Mouse (Mus musculus): ENCODE measurements around the gene Bmp10.
"Not testable (repeated sequence)": the region's sequence is repeated elsewhere in the genome, so short reads cannot be mapped to it uniquely, and the experiment has no call there.

Bmp10 gene

GRCm38 (mm10) chr6:87449534-87449933 is 20.7 kb downstream of the Bmp10 start:
- no peak for DNase-seq

DNA sequence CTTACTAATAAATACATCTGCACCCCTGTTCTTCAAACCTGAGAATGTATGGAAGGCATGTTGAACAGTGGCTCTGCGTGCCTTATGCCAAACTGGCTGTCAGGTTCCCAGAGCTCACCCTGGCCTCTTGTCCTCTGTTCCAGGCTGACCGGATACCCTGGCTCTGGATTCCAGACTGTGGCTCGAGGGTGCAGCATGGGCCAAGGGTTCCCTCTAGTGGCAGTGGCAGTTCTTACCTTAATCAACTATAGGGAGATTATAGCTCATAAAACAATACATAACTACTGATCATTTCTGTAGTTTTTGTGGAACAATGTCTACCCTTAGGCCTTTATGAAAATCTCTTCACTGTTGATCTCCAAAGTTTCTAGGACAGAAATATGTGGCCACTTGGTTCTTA is 22.2 kb downstream of the Bmp10 start:
- DNase-seq = peak; percentile 30

- DNase-seq = no peak
Measured at GRCm38 (mm10) chr6:87451771-87452170, 23.0 kb downstream of the Bmp10 start.

GRCm38 (mm10) chr6:87455507-87455906 is 26.7 kb downstream of the Bmp10 start:
- no peak for DNase-seq

- DNase-seq = peak; percentile 69
Measured at GRCm38 (mm10) chr6:87466221-87466620, 37.4 kb downstream of the Bmp10 start.

DNA sequence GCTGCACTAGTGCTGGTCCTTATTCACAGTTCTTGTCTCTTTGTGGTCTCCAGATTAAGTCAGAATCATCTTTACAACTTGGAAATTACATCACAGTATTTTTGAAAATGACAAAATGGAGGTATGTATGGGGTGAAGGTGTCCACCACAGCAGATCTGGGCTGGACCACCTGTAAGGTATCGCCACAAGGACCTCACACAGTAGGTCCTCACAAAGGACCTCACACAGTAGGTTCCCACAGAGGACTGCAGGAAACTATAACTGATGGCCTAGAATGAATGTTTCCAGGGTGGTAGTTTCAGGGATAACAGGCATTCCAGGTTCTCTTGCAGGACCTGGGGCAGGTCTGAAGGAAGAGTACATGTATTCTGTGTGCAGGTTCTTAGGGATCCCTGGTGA is 38.6 kb downstream of the Bmp10 start:
- no peak for DNase-seq

GRCm38 (mm10) chr6:87468372-87468771 is 39.6 kb downstream of the Bmp10 start:
- DNase-seq = no peak

- not testable (repeated sequence) for DNase-seq
Measured at GRCm38 (mm10) chr6:87470098-87470497, 41.3 kb downstream of the Bmp10 start.

GRCm38 (mm10) chr6:87475223-87475622 is 46.4 kb downstream of the Bmp10 start:
- DNase-seq = no peak

DNA sequence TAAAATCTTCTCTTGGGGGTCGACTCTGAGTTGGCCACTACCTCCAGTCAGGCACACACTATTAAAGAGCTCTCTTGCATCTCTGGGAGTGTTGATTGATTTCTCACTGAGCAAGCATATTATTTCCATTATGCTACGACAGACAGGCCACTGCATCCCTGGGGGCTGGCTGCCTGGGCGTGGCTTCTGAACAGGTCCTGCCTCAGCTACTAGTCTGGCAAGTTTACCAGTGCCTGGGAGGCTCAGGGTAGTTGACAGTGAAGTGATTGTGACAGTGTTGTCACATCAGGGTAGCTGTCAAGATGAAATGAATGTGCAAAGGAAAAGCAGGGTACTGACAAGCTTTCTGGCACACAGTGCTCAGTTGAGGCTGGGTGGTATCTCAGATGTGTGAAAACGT is 50.1 kb downstream of the Bmp10 start:
- no peak for DNase-seq

DNA sequence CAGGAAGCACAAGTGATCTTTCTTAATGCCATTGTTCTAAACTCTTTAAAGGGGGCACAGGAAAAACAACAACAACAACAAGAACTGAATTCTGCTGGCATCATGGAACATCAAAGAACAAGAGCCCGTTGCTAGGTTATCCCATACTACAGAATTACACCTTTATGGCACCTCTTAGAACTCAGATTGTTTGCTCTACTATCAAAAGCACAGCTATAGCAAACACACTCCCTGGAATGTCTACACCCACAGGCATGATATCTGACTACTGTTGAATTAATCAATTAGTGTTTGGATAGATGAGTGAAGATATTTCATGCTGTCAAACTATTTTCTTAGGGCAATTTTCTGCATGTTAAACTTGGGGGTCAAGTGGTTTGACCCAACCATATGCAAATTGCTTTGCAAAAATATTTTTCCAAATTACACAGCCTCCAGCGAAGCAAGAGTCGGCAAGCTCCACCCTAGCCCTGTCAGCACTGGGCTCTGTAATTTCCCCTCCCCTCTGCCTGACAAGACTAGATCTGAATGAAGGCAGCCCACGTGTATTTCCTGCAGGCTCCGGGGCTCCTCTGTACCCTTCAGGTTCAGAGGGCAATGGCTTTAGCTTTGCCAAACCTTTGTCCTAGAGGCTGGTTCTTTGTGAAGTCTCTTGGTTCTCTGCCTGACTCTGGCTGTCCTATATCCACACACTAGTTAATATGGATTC is 50.7 kb downstream of the Bmp10 start:
- no peak for DNase-seq

GRCm38 (mm10) chr6:87483224-87483899 is 54.6 kb downstream of the Bmp10 start:
- DNase-seq = no peak

DNA sequence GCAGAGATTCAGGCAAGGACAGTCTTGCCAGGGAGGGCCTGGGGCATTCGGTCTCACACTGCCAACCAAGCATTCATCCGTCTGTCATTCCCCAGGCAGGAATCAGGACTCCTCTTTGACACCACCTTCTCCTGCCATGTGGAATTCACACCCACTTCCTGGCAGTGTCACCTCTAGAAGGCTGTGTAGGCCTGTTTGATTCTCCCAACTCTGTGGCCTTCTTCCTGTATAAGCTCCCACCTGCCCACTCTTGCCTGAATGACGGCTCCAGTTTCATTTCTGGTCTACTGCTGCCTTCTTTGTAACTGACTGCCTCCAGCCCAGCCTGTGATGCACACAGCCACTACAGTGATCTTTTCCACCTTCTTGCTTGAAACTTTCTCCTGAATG is 55.1 kb downstream of the Bmp10 start:
- DNase-seq = no peak

DNA sequence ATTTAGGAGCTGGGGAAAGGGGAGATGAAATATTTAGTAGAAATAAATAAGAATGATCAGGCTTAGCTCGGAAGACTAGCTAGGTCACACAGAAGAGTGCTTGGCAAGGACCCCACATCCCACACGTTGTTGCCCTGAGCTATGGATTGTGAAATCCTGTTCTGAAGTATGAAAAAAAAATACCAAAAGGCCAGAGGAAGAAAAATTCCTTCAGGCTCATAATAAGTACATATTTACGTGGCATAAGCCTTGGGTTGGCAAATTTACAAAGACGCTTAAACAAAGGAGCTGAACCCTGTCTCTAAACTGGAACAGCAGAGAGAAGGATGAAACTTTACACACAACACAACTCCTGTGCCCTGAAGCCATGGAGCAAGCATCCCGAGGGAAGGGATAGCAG is 56.0 kb downstream of the Bmp10 start:
- no peak for DNase-seq
